Mouse (Mus musculus) CH12.LX (cell line): ENCODE results near the gene Trpm3.

Source experiments
- BHLHE40 ChIP-seq: IDR thresholded peaks from 2 replicates; pipeline ENCODE4 v1.6.1; 2011; ENCODE audit warnings: mild to moderate bottlenecking, low read depth, low read length, improper control_type of control experiment
- CTCF ChIP-seq, 2 experiments: IDR thresholded peaks in 1 of 2; conservative IDR thresholded peaks in 1 of 2; 2 replicates each; pipeline ENCODE4 v1.5.1; 2011 to 2012; ENCODE audit warnings: low read depth in 2 of 2, low read length in 2 of 2, improper control_type of control experiment in 1 of 2, inconsistent platforms in 1 of 2, mild to moderate bottlenecking in 1 of 2, moderate library complexity in 1 of 2
- ELF1 ChIP-seq: IDR thresholded peaks from 2 replicates; pipeline ENCODE4 v1.6.1; 2014; ENCODE audit warnings: low read depth, mild to moderate bottlenecking, inconsistent platforms, low read length, improper control_type of control experiment
- KAT2A ChIP-seq: IDR thresholded peaks from 2 replicates; pipeline ENCODE4 v1.6.1; 2012; ENCODE audit warnings: low read length, improper control_type of control experiment, inconsistent platforms; ENCODE audit not compliant: insufficient replicate concordance
- POLR2A ChIP-seq: IDR thresholded peaks from 2 replicates; pipeline ENCODE4 v1.6.1; 2011; ENCODE audit warnings: low read depth, mild to moderate bottlenecking, improper control_type of control experiment, low read length
- POLR2AphosphoS2 ChIP-seq: IDR thresholded peaks from 2 replicates; pipeline ENCODE4 v1.6.1; 2011; ENCODE audit warnings: low read depth, low read length, improper control_type of control experiment
- RAD21 ChIP-seq: IDR thresholded peaks from 2 replicates; pipeline ENCODE4 v1.6.1; 2011; ENCODE audit warnings: low read depth, mild to moderate bottlenecking, low read length, improper control_type of control experiment, moderate library complexity
- SMC3 ChIP-seq: IDR thresholded peaks from 2 replicates; pipeline ENCODE4 v1.6.1; 2011; ENCODE audit warnings: low read depth, low read length, improper control_type of control experiment
- ZC3H11A ChIP-seq: IDR thresholded peaks from 2 replicates; pipeline ENCODE4 v1.6.1; 2012; ENCODE audit warnings: low read depth, mild to moderate bottlenecking, inconsistent platforms, low read length, improper control_type of control experiment

- TF ChIP-seq POLR2A: no peak
- no peak for TF ChIP-seq ELF1
- TF ChIP-seq ZC3H11A: no peak
- no peak for TF ChIP-seq CTCF (conservative IDR thresholded peaks at IDR 0.05 in 1 of 2, IDR thresholded peaks at IDR 0.05 in 1 of 2; ENCODE audit: low read depth in 2 of 2, low read length in 2 of 2)
- no peak for TF ChIP-seq SMC3
- no peak for TF ChIP-seq BHLHE40
- no peak for TF ChIP-seq KAT2A
- no peak for TF ChIP-seq RAD21
- TF ChIP-seq POLR2AphosphoS2: no peak
Measured at GRCm38 (mm10) chr19:22665401-22665800, 526.6 kb downstream of the Trpm3 start.
